ENCODE assay signal across 22 mouse cellular contexts in genomic region chr11:20522750-20523149, GRCm38 (mm10).
"Had no signal": no experiment of that assay in that cellular context is flagged by ENCODE, and none has a peak within 500 bp of the region (broad histone marks: within the 10 kb centered on the region; RNA-seq: fewer than 3 reads in every experiment).

No protein-coding gene starts in this region.

- H3K36me3 ChIP-seq: limb, embryonic 10.5 days; limb, embryonic 13.5 days; liver, embryonic 12.5 days; liver, embryonic 15.5 days; midbrain, embryonic 12.5 days; midbrain, embryonic 15.5 days; neural tube, embryonic 12.5 days; neural tube, embryonic 15.5 days had no signal

- H3K4me1 ChIP-seq: limb, embryonic 13.5 days; liver, embryonic 12.5 days; liver, embryonic 15.5 days; megakaryocyte, embryonic 14.5 days; midbrain, embryonic 12.5 days; midbrain, embryonic 15.5 days; neural tube, embryonic 12.5 days; neural tube, embryonic 15.5 days had no signal

- ATAC-seq: inflammation-experienced regulatory T-cells, adult 6 months; intestine, embryonic 16.5 days; liver, embryonic 12.5 days; lung, postnatal 0 days; midbrain, embryonic 15.5 days had no signal

- DNase-seq: kidney, adult 2 months; kidney, postnatal 14 days; kidney, postnatal 4 days; layer of hippocampus, adult 9-11 months; liver; lung, adult 18-20 months; thymus, postnatal 25 days had no signal

- H3K27me3 ChIP-seq: limb, embryonic 13.5 days; liver, embryonic 12.5 days; liver, embryonic 15.5 days; megakaryocyte, embryonic 14.5 days; midbrain, embryonic 12.5 days; midbrain, embryonic 15.5 days; neural tube, embryonic 12.5 days; neural tube, embryonic 15.5 days had no signal

- H3K9me3 ChIP-seq: limb, embryonic 10.5 days; limb, embryonic 13.5 days; liver, embryonic 12.5 days; liver, embryonic 15.5 days; megakaryocyte, embryonic 14.5 days; midbrain, embryonic 12.5 days; midbrain, embryonic 15.5 days; neural tube, embryonic 12.5 days; neural tube, embryonic 15.5 days had no signal

- H3K4me3 ChIP-seq: layer of hippocampus, adult 2 months; limb, embryonic 10.5 days; limb, embryonic 13.5 days; liver, embryonic 12.5 days; liver, embryonic 15.5 days; megakaryocyte, embryonic 14.5 days; midbrain, embryonic 12.5 days; midbrain, embryonic 15.5 days; neural tube, embryonic 12.5 days; neural tube, embryonic 15.5 days had no signal

- H3K4me2 ChIP-seq: limb, embryonic 13.5 days; liver, embryonic 12.5 days; liver, embryonic 15.5 days; midbrain, embryonic 12.5 days; midbrain, embryonic 15.5 days; neural tube, embryonic 12.5 days; neural tube, embryonic 15.5 days had no signal

- H3K9ac ChIP-seq: limb, embryonic 13.5 days; liver, embryonic 12.5 days; liver, embryonic 15.5 days; midbrain, embryonic 12.5 days; midbrain, embryonic 15.5 days; neural tube, embryonic 12.5 days; neural tube, embryonic 15.5 days had no signal

- H3K27ac ChIP-seq: layer of hippocampus, adult 2 months; limb, embryonic 10.5 days; limb, embryonic 13.5 days; liver, embryonic 12.5 days; liver, embryonic 15.5 days; macrophage; midbrain, embryonic 12.5 days; midbrain, embryonic 15.5 days; neural tube, embryonic 12.5 days; neural tube, embryonic 15.5 days; stomach, postnatal 0 days had no signal
